Mouse (Mus musculus) hematopoietic stem cell, adult 5-6 weeks (primary cell): ENCODE measurements around the gene Nudt15. TPM values are rescaled to one million over a fixed set of nuclear protein-coding genes. Genes with fewer than 3 reads are reported as not detected.
"Not testable (repeated sequence)": the region's sequence is repeated elsewhere in the genome, so short reads cannot be mapped to it uniquely, and the experiment has no call there.

Experiments
- ATAC-seq, 2 experiments: fragments of 125-278 bp in 1 of 2; replicated peaks in 1 of 2; 2 replicates each; pipeline ENCODE4 v1.8.0; 2016 to 2017; ENCODE audit warnings: inconsistent platforms in 2 of 2, mild to moderate bottlenecking in 2 of 2, moderate number of reproducible peaks in 2 of 2, low read depth in 1 of 2, moderate TSS enrichment in 1 of 2; ENCODE audit not compliant: low FRiP score in 2 of 2, poor library complexity in 2 of 2, severe bottlenecking in 2 of 2, insufficient read depth in 1 of 2, low TSS enrichment in 1 of 2
- total RNA-seq: library from RNA; stranded (forward); fragments of 172-1452, 232-1000 nt; gene quantifications from 2 replicates; pipeline ENCODE4 v1.2.3, GENCODE M21; 2017

The Nudt15 gene
- total RNA-seq: 5.3 and 6.8 TPM in 2 replicates

DNA sequence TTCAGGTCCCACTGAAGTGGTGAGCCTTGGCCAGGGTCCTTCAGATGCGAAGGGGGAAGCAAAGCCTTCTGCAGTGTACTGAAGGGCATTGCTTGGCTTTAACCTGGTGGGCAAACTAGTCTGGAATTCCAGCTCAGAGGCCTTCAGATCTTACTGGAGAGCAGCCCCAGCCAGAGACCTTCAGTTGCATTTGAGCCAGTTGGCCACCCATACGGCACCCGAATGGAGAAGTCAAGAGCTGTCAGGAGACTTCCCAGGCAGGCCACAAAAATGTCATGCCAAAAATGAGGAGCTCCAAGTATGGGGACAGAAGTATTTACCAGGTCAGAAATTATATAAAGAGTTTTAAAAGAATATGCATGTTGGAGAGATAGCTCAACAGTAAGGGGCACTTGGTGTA lies at the start of gene Nudt15:
Gene Nudt15, minus strand, starts transcription at position 192 of the 400 bp plus-strand sequence.
- ATAC-seq: no peak

DNA sequence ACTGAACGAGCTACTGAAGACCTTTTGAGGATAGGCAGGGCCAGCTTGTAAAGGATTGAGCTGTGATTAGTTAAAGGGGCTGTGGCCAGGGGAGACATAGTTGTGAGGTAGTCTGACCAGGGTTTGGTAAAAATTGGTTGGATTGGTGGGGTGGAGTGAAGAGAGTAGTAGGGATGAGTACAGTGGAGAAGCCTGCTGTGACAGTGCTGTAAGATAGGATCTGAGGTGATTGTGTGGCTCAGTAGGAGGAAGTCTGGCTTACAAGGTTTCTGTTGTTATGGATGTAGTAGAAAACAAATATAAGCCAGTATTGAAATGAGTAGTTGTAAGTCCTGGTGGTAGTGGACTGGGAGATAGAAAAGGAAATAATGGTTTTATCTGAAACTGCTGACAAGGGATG lies 44.1 kb upstream of the Nudt15 start:
- ATAC-seq: no peak

DNA sequence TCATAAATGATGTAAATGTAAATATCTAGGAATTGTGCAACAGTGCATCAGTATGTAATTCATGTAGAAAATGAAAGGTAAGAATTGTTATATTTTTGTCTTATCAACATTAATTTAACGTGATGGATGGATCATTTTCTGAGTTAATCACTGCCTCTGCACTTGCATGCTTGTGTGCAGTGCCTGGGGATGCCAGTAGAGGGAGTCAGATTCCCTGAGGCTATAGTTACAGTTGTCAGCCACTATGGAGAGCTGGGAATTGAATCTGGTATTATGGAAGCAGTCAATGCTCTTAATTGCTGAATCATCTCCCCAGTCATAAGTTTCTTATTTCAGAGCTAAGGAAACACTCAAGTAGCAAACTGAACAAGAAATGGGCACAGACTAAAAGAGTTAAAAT lies 40.0 kb upstream of the Nudt15 start:
- no peak for ATAC-seq

DNA sequence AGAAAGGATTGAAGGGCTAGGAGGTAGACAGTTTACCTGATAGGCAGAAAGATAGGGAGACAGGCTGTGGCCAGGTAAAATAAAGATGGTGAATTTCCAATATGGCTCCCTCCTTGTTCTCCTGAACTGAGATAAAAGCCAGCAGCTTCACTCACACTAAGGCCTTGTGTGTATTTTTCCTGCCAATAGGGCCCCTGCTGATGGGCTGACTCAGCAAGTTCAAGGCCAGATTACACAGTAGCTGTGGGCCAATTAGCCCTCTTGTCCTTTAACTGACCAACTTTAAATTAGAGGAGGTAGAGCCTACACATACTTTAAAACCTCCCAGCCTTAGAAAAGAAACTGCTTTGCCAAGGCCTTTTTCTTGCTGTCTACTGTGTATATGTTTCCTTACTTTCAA lies 28.3 kb upstream of the Nudt15 start:
- no peak for ATAC-seq

DNA sequence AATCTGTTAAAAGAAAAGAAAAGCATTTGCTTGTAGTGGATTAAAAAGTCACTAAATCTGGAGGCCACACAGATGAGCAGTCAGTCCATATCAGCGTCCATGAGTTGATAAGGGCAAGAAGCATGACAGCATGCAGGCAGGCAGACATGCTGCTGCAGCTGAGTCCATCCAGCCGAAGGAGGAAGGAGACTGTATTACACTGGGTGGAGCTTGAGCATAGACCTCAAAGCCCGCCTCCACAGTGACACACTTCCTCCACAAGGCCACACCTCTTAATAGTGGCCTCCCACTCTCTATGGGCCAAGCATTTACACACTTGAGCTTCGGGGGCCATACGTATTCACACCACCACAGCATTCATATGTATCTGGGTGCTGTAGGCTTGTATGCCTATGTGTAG lies 26.0 kb upstream of the Nudt15 start:
- ATAC-seq: no peak

DNA sequence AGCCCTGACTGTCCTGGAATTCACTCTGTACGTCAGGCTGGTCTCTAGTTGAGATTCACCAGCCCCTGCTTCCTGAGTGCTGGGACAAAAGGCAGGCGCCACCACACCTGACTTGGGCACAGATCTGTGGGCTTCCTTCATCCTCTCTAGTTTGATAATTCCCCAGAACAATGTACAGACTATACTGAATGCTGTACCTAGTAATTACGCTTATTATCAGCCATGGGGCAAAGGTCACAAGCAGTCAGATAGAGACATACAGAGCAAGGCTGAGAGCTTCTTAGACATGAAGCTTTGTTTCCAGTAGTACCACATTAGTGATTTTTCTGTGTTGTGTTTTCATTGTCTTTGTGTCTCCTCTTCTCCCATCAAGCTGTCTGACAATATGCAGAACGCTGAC lies 23.1 kb upstream of the Nudt15 start:
- no peak for ATAC-seq

DNA sequence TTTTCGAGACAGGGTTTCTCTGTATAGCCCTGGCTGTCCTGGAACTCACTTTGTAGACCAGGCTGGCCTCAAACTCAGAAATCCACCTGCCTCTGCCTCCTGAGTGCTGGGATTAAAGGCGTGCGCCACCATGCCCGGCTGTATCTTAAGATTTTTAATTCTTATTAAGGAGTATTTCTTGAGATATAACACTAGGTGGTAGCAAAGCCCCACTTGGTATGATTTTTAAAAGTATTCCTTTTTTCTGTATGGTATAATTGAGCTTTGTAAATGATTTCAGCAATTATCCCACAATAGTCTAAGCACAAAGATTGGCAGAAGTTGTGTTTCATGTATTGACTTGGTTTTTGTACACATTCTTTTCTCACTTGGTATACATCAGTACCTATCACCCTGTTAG lies 21.8 kb upstream of the Nudt15 start:
- ATAC-seq: not testable (repeated sequence)

DNA sequence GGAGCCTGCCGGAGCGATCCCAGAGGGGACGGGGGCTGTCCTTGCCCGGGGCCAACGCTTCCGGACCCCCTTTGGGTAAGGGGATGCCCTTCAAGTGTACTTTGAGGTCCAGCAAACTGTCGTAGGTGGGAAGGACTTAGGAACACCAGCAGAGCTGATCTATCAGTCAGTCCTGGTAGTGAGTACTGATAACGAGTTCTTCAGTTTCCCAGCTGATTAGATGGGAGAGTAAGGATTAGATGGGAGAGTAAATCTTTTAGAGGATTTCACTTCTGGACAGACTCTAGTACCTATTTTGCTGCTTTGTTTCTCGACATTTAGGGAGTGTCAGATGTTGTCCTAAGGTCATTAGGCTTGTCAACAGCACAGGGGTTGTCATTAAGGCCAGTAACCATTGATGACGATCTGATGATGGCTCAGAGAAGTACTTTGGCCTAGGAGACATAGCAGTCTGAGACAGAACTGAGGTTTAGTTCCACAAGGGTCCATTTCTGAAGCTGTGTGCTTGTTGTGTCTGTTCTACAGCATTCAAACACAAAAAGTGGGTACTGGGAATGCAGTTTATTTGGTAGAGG lies 5.2 kb upstream of the Nudt15 start:
- peak in 1 of 2 experiments; percentile 2; a peak in 1 of 4 replicates for ATAC-seq

DNA sequence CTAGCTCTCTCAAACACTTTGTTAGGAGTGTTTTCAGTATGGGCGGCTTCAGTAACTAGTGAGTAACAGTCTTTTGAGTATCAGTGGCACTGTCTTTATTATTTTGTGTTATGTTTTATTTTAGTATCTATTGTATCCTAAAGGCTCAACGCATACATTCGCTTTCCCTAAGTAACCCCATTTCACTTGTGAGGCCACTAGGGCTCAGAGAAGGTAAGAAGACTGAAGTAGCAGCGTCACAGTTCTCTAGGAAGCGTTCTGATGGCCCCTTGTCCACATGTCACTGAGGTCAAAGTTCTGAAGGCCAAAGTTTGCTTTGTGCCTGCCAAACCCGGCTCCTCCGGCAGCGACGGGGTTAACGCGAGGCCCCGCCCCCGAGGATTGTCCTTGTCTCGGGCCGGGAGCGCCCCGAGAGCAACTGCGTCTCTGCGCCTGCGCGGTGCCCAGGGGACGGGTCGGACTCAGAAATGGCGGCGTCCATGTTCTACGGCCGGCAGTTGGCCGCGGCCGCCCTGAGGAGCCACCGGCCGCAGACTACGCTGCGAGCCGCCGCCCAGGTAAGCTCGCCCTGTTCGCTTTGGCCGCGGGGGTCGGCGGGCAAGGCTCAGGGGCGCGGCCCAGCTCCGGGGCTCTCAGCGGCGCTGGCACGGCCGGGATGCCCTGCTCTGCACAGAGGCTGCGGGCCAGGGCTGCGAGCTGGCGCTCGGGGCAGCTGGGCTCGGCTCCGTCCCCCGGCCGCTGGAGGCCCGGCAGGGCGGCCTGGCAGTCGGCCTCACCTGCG lies 4.5 kb upstream of the Nudt15 start:
- ATAC-seq: peak; percentile 97 to 99

DNA sequence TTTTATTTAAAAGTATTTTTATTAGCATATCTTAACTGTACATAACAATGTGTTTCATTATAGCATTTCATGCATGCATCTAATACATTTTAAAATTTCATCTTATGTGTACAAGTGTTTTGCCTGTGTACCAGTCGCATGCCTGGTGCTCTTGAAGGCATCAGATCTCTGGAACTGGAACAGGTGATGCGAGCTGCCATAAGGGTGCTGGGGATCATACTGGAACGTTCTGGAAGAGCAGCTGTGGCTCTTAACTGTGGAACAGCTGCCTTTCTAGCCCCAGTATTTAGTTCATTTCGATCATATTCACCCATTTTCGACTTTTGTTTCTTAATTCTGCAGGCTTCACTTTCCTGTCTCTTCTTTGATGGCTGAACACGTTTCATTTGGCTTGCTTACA lies 3.1 kb upstream of the Nudt15 start:
- no peak for ATAC-seq

DNA sequence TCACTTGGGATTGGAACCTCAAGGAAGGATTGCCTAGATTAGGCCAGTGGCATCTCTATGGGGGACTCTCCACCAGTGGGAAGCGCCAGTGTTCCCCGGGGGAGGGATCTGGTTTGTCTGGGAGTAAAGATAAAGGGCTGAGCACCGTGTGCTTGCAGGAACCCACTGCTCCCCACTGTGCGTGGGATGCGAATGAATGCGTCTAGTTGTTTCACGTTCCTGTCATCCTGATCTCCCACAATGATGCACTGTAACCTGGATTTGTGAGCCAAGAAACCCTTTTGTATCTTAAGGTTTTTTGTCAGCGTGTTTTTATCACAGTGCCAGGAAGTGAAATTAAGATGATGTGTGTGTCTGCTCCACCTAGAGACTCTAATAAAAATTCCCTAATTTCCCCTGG lies 2.7 kb upstream of the Nudt15 start:
- ATAC-seq: no peak

DNA sequence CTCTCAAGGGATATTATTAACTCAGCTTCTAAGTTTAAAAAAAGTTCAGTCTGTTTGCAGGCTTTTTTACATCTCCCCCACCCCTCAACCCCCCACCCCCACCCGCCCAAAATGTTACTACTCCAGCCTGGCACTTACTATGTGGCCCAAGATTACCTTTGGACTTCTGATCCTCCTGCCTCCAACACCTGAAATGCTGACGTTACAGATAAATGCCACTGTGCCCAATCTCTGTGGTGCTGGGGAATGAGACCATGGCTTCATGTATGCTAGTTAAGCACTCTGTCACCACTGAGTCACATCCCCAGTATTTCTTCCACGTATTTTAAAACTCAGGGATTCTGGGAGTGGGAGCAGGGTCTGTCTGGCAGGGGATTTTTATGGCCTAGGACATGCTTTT lies 2.2 kb upstream of the Nudt15 start:
- ATAC-seq: no peak

DNA sequence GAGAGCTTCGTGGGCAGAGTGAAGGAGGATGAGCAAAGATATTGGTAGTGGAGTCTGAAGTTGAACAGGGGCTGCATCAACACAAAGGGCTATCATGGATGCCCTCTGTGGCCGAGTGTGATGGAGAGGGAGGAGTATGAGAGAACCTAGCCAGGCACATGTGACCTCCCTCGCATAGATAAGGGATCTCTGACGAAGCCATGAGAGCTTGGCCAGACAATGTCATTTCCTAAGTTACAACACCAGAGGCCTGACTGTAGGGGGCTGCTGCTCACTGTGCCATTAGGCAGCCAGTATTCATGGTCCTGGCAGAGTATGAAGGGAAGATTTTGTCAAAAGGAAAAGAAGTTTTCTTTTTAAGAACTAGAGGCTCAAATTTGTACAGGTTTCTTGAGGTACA lies 1.0 kb downstream of the Nudt15 start:
- no peak for ATAC-seq

DNA sequence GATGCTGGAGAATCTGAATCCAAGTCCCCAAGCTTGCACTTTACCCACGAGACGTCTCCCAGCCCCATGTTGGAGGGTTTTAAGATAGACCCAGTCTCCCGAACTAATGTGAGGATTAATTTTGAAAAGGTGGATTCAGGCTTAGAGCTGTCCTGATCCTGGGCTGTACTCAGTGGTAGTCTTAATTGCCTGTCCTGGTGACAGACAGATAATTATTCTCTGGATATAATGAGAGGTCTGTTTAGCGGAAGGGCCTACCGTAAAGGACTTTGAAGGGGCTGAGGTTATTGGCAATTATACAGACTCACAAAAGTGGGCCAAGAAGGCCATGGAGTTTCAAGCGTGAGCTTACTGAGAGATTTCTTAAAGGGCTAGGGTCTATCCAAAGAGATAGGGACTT lies 4.3 kb downstream of the Nudt15 start:
- no peak for ATAC-seq

DNA sequence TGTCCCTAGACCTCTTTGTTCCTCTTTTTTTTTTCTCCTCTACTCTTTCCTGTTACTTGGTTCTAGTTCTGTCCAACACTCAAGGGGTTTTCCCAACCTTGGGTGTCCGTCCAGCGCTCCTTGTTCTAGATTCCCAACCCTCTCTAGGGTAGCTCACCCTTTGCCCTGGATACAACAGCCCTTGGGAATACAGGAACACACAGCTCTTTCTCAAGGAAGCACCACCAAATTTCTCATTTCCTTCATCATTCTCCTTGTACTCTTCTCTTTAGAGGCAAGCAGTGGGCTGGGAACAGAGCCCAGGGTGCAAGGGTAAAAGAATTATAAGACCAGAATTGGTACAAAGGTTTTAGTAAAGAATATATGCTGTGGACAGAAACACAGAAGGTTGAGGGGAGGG lies 12.4 kb downstream of the Nudt15 start:
- ATAC-seq: no peak

DNA sequence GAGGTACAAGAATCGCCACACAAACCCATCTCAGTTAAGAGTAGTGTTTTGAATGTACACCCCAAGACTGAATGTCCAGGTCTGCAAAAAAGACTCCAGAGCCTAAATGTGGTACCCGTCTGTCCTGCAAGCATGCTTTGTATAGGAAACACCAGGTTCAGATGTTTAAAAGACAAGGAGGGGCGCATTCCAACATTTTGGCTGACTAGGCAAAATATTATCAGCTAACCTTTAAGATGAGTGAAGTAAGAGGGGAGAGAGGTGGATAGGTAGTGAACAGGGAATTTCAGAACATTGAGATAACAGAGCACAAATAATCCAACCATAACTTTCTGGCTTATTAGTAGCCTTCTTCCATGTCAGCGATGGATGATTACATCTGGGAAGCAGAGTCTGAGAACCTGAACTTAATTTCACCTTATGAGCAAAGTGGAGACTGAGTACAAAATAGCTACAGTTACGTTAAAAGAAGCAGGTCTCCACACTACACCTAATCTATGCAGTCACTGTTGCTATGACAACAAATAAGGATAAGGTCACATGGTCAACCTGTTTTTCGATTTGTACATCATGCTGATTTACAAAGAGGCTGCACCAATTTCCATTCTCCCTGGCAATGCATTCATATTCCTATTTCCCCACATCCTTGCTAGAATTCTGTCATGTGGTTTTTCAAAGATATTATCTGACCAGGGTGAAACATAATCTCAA lies 14.1 kb downstream of the Nudt15 start:
- ATAC-seq: no peak

DNA sequence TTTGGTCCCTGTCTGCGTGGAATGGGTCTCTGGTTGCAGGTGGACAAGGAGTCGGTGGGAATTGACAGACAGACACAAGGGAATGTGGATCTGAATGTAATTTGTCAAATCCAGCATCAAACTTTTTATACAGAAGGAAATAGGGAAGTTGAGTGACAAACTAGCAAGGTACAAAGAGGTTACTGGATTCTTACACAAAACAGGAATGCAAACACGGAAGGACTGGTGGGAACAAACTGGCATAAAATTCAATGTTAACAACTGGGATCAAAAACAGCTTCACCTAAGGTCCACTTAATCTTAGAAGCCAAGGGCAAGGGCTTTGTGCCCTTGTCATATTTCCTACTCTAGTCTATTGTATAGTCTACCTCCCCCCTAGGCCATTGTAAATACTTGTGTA lies 19.4 kb downstream of the Nudt15 start:
- not testable (repeated sequence) for ATAC-seq

DNA sequence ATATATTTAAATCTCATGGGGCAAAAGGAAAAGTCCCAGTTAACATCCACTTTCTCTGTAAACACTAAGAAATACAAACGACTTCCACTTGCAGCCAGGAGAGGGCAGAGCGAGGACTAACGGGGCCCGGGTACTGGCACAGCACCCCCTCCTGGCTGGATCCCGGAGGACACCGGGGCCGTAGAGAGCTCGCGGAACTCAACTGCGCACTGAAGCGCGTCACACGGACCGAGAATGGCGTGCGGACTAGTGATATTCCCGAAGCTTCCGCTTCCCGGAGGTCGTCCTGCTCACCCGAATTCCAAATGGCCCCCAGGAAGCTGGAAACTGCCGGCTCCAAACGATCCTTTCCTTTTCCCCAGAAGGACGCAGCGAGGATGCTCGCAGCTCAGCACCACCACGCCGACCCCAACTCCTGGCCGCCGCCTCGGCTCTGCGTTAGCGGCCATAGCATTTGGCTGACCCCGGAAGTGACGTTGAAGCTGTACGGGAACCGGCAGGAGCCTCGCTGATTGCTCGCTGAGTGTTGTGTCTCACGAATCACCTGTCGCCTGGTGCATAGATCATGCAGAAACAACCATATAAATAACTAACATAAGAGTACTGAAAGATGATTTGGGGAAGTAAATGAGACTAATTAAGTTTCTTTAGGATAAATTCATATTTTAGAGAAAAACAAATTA lies 23.1 kb downstream of the Nudt15 start, which contains the start of gene Sucla2:
Gene Sucla2, plus strand, starts transcription at position 554 of the 683 bp plus-strand sequence.
- ATAC-seq: peak; percentile 98 to 100
